Mouse (Mus musculus) kidney, adult 2 months (tissue): ENCODE results near the gene Hs3st3a1. TPM values are rescaled to one million over a fixed set of nuclear protein-coding genes. Genes with fewer than 3 reads are reported as not detected.

Experiments
- DNase-seq: peaks from one replicate; pipeline ENCODE4 v3.0.0; 2021
- H3K27ac ChIP-seq: fragments of 200-500 bp; 2 replicates; pipeline ENCODE4 v1.5.1; 2012; ENCODE audit warnings: low read depth, low read length, control low read depth, inconsistent platforms; ENCODE audit not compliant: insufficient read depth
- H3K27me3 ChIP-seq: fragments of 200-500 bp; replicated peaks from 2 replicates; pipeline ENCODE4 v1.6.1; 2012; ENCODE audit warnings: mild to moderate bottlenecking, moderate library complexity, low read length, inconsistent platforms; ENCODE audit not compliant: control insufficient read depth, insufficient read depth
- H3K36me3 ChIP-seq: fragments of 200-500 bp; 2 replicates; pipeline ENCODE4 v1.6.1; 2012; ENCODE audit warnings: mild to moderate bottlenecking, moderate library complexity, low read length, inconsistent platforms; ENCODE audit not compliant: control insufficient read depth, insufficient read depth
- H3K4me1 ChIP-seq: fragments of 200-500 bp; 2 replicates; pipeline ENCODE4 v1.6.1; 2011; ENCODE audit warnings: low read length; ENCODE audit not compliant: control insufficient read depth, insufficient read depth
- H3K4me3 ChIP-seq: fragments of 200-500 bp; 2 replicates; pipeline ENCODE4 v1.5.1; 2011; ENCODE audit warnings: mild to moderate bottlenecking, low read depth, low read length, control low read depth; ENCODE audit not compliant: insufficient read depth
- CTCF ChIP-seq: fragments of 200-500 bp; conservative IDR thresholded peaks from 2 replicates; pipeline ENCODE4 v1.5.1; 2011; ENCODE audit warnings: low read depth, mild to moderate bottlenecking, control low read depth, low read length, moderate library complexity, mixed read lengths; ENCODE audit not compliant: insufficient read depth, insufficient read length
- POLR2A ChIP-seq: fragments of 200-500 bp; IDR thresholded peaks from one replicate; pipeline ENCODE4 v1.6.1; 2011; ENCODE audit warnings: low read depth, low read length, control low read depth
- WGBS: fragments of 180-500 bp; shearing (Covaris S2); methylation state at CpG from one replicate; pipeline ENCODE4 v1.1.7; 2018; 5-methylcytosine and 5-hydroxymethylcytosine counted together
- polyA plus RNA-seq: library from polyadenylated mRNA; depleted of rRNA; stranded (reverse); fragments of >200 nt; gene quantifications from 2 replicates; pipeline ENCODE4 v1.2.3, GENCODE M21; 2012

The Hs3st3a1 gene
- polyA plus RNA-seq, 1 experiment, result 1.4 TPM

DNA sequence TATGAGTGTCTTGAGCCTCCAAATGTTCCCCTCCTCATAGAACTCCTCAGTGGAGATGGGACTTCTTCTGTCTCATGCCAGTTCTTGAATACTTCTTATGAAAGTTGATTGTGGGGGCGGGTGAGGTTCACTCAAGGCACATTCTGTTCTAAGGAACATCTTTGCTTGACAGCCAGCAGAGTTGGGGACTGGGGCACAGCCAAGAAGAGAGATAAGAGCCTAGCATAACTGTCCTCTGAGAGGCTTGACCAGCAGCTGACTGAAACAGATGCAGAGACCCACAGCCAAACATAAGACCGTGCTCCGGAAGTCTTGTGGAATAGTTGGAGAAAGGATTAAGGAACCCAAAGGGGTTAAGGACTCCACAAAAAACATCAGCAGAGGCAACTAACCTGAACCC, 102.1 kb downstream of the Hs3st3a1 start:
- Histone ChIP-seq H3K36me3 (no peaks in the 10 kb centered on the region), H3K27me3 (no peaks in the 10 kb centered on the region), H3K27ac (no peak overlapping the region), H3K4me1 (no peaks in the 10 kb centered on the region), H3K4me3 (no peak overlapping the region)
- WGBS, result 94% methylated on average over 3 of the region's 3 CpGs
- no peak for DNase-seq
- no peak for TF ChIP-seq POLR2A
- TF ChIP-seq CTCF, result no peak

DNA sequence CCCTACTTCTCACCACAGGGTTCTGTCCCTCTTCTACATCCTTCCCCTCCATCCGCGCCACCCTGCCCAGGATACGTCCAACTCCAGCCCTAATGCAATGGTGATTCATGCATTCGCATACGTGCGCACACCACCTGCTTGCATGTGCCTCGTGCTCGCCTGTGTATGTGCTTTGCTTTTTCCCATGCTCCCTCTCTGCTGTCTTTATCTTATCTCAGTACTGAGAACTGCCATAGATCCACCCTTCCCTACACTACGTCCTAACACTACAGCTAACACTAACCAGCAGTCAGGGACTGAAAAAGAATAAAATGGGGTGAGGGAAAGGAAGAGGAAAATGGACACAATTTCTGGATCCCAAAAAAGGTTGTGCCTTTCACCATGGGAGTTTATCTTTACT, 106.7 kb downstream of the Hs3st3a1 start:
- H3K36me3 ChIP-seq, result no peaks in the 10 kb centered on the region
- DNase-seq, result no peak
- TF ChIP-seq POLR2A (no peak), CTCF (no peak)
- H3K27ac ChIP-seq, result no peak overlapping the region
- no peak overlapping the region for H3K4me3 ChIP-seq
- H3K27me3 ChIP-seq, result no peaks in the 10 kb centered on the region
- no peaks in the 10 kb centered on the region for H3K4me1 ChIP-seq
- WGBS, result 96% methylated on average over 9 of the region's 9 CpGs

DNA sequence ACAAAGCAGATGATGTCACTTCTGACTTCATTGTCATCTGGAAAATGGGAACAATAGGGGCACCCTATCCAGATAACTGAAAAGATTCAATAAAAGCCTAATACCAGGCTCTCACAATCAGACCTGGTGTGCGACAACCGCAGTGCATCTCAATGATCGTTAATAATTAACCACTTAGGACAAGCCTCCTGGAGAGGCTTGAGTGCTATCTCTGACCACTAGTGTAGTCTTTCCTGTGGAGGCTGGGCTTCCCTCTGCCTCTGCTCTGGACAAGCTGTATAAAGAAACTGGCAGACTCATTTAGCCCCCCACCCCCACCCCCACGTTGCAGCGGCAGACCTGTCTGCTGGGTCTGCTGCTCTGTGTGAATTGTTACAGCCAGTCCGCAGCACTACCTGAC, 107.2 kb downstream of the Hs3st3a1 start:
- TF ChIP-seq CTCF, result no peak
- no peak for TF ChIP-seq POLR2A
- DNase-seq, result no peak
- Histone ChIP-seq H3K27ac (no peak overlapping the region), H3K4me3 (no peak overlapping the region), H3K36me3 (no peaks in the 10 kb centered on the region), H3K4me1 (no peaks in the 10 kb centered on the region), H3K27me3 (no peaks in the 10 kb centered on the region)
- 38% methylated on average over 6 of the region's 6 CpGs for WGBS

DNA sequence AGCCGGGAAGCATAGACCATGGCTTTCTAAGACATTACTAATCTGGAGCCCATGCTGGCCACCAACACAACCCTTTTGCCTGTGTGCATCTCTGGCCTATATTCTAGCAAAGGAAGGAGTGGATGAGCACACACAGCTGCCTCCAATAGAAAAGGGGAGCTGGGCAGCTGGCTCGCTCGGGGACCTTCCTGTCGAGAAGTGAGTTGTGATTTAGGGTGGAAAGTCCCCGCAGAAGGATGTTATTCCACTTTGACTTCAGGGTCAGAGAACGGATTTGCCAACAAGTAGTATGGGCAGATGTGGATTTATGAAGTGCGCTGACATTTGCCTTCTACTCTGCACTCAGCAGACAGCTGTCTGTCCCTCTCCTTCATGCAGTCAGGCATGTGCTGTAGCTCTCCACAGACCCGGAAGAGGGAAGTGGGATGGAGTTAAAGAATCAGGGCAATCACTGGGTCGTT, 108.1 kb downstream of the Hs3st3a1 start:
- Histone ChIP-seq H3K36me3 (no peaks in the 10 kb centered on the region), H3K27me3 (no peaks in the 10 kb centered on the region), H3K4me1 (no peaks in the 10 kb centered on the region), H3K27ac (no peak overlapping the region), H3K4me3 (no peak overlapping the region)
- TF ChIP-seq CTCF, result no peak
- no peak for TF ChIP-seq POLR2A
- 35% methylated on average over 9 of the region's 9 CpGs for WGBS
- DNase-seq, result no peak

DNA sequence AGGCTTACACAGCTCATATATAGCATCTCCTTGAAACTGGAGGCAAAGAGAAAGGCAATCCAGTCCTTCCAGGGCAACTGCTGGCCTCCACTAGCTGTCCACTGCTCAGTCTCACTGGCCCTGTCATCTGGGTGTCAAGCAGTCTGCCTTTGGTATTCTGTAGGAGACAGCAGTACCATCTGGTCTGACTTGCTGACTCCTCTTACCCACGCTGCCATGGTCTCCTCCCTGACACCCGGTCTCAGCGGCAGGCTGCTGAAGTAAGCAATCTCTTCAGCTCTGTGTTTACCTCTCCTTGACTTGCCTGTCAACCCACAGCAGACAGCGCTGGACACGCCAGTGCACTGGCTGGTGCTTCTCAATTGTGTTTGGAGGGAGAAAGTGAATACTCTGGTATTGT, 109.1 kb downstream of the Hs3st3a1 start:
- TF ChIP-seq CTCF, result no peak
- no peak for TF ChIP-seq POLR2A
- Histone ChIP-seq H3K4me1 (no peaks in the 10 kb centered on the region), H3K4me3 (no peak overlapping the region), H3K27me3 (no peaks in the 10 kb centered on the region), H3K36me3 (no peaks in the 10 kb centered on the region), H3K27ac (no peak overlapping the region)
- WGBS, result 63% methylated on average over 5 of the region's 5 CpGs
- no peak for DNase-seq

DNA sequence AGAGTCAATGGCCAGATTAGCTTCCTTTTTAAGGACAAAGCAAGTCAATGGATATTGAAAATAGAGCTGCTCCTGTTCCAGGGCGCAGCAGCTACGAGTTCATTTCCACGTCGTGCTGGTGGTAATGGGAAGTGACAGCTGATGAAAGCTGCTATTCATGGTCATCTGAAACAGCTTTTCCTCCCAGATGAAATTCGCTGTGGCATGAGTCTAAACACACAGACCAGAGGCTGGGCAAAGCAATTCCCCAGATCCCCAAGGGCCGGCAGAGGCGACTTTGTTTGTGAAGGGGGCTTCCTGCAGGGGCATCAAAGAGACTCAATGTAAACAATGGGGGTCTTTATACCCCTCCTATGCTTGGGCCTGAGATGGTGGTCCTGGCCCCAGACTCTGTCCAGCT, 114.2 kb downstream of the Hs3st3a1 start:
- WGBS, result 70% methylated on average over 7 of the region's 7 CpGs

DNA sequence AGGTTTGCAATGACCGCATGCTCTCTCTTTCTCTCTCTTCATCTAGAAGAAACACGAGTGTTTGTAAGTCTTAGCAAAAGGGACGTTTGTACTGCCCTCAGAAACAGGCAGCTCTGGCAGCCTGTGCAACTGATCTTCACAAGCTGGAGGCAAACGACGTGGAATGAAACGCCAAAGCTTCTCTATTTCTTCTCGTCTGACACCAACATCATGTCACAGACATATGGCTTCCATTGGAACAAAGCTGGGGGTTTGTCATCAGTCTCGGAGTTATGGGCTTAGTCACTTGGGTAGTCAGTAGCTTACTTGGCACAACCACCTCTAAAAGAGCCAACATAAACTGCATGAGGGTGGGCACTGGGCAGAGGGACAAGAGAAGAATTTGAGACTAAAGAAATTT, 114.8 kb downstream of the Hs3st3a1 start:
- Histone ChIP-seq H3K4me3 (no peak overlapping the region), H3K36me3 (no peaks in the 10 kb centered on the region), H3K27ac (no peak overlapping the region), H3K27me3 (no peaks in the 10 kb centered on the region), H3K4me1 (no peaks in the 10 kb centered on the region)
- no peak for TF ChIP-seq POLR2A
- no peak for TF ChIP-seq CTCF
- 71% methylated on average over 8 of the region's 8 CpGs for WGBS
- DNase-seq, result no peak

More for the DNA sequence above, 114.2 kb downstream of the Hs3st3a1 start:
- H3K27me3 ChIP-seq, result no peaks in the 10 kb centered on the region
- no peak for DNase-seq
- TF ChIP-seq POLR2A (no peak), CTCF (no peak)
- H3K4me3 ChIP-seq, result no peak overlapping the region
- H3K27ac ChIP-seq, result no peak overlapping the region
- no peaks in the 10 kb centered on the region for H3K36me3 ChIP-seq
- no peaks in the 10 kb centered on the region for H3K4me1 ChIP-seq

DNA sequence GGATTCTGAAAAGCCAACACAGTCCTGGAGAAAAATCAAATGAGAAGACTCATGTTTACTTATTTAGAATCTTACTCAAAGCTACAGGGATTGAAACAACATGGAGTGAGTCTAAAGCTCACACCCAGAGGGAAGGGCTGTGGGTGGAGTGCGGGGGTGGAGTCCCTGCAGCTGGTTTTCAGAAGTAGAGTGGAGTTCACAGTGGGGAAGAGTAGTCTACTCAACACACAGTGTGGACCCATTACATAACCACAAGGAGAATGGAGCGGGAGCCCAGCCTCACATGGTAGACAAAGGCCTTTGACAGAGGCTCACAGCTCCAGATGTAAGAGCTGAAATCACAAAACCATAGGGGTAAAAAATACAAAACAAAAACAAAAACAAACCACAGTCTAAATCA, 123.2 kb downstream of the Hs3st3a1 start:
- 93% methylated on average over 2 of the region's 2 CpGs for WGBS
- Histone ChIP-seq H3K4me3 (no peak overlapping the region), H3K36me3 (no peaks in the 10 kb centered on the region), H3K4me1 (no peaks in the 10 kb centered on the region), H3K27ac (no peak overlapping the region), H3K27me3 (no peaks in the 10 kb centered on the region)
- no peak for DNase-seq
- no peak for TF ChIP-seq POLR2A
- TF ChIP-seq CTCF, result no peak
